Mouse (Mus musculus) ES-E14 (cell line): ENCODE results near the gene Rbfox1.

ENCODE experiments used
- CHD2 ChIP-seq: IDR thresholded peaks from 2 replicates; pipeline ENCODE4 v1.6.1; 2014; ENCODE audit warnings: mild to moderate bottlenecking, low read depth, low read length, inconsistent platforms
- HCFC1 ChIP-seq: IDR thresholded peaks from 2 replicates; pipeline ENCODE4 v1.6.1; 2012; ENCODE audit warnings: low read length, inconsistent platforms, borderline replicate concordance; ENCODE audit not compliant: insufficient read depth
- MAFK ChIP-seq: IDR thresholded peaks from 2 replicates; pipeline ENCODE4 v1.6.1; 2014; ENCODE audit warnings: mild to moderate bottlenecking, low read depth, low read length, inconsistent platforms; ENCODE audit not compliant: insufficient read depth
- ZC3H11A ChIP-seq: IDR thresholded peaks from 2 replicates; pipeline ENCODE4 v1.6.1; 2012; ENCODE audit warnings: low read depth, mild to moderate bottlenecking, inconsistent platforms, low read length, borderline replicate concordance
- ZNF384 ChIP-seq: IDR thresholded peaks from 2 replicates; pipeline ENCODE4 v1.6.1; 2012; ENCODE audit warnings: low read depth, low read length, inconsistent platforms

DNA sequence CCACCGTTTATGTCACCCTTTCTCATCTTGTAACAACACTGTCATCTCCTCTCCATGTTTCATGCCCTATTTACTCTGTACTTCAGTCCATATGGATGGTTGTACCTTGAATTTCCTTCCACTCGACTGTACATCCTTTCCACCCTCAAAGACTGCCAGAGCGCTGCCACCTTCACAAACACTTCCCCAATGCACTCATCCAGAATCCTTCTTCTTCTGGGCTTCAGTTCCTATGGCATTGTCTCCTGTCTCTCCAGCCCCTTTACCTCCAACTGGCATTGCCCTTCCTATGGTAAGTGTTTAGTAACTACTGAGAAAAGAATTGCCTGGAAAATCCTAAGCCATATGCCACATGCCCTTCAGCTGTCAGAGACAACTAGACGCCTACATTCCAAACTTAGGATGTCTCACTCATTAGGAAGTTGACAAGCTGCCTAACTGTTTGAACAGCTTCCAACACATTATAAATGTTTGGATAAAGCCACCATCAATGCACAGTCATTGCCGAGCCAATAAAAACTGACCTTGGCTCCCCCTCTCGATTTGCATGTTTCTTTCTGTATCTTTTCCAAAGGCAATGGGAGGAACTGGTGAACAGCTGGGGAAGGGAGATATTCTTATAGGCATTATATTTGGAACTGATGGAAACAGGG, 505.2 kb downstream of the Rbfox1 start:
- TF ChIP-seq ZNF384 (no peak), HCFC1 (no peak), ZC3H11A (no peak), MAFK (no peak), CHD2 (no peak)
